Mouse (Mus musculus) heart, postnatal 4 days (tissue): ENCODE data around the gene Arhgef12. TPM values are rescaled to one million over a fixed set of nuclear protein-coding genes. Genes with fewer than 3 reads are reported as not detected.
"Not testable (repeated sequence)": the region's sequence is repeated elsewhere in the genome, so short reads cannot be mapped to it uniquely, and the experiment has no call there.

ENCODE experiments used
- DNase-seq: peaks from one replicate; pipeline ENCODE4 v3.0.0; 2021
- total RNA-seq, 2 experiments: library from RNA; stranded (reverse); gene quantifications; 2 replicates each; pipeline ENCODE4 v1.2.3; 2021

The Arhgef12 gene
- total RNA-seq, 2 experiments from 2014 or later = 139 to 150 TPM

DNA sequence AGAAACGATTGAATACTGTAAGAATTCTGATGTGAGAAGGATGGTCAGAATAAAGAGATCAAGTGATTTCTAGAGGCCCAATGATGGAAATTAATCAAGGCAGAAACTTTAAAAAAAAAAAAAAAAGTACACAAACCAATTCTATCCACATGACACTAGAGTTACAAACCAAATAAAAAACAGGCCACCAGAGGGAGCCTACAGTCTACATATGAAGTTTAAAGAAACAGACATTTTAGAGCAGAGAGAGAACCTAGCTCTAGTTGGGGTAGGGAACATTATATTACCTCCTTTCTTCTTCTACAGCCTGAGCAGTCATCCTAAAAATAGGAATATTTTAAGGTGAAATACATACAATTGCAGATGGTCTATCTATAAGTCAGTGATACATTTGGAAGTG, 107.0 kb downstream of the Arhgef12 start:
- peak; percentile 61 for DNase-seq

DNA sequence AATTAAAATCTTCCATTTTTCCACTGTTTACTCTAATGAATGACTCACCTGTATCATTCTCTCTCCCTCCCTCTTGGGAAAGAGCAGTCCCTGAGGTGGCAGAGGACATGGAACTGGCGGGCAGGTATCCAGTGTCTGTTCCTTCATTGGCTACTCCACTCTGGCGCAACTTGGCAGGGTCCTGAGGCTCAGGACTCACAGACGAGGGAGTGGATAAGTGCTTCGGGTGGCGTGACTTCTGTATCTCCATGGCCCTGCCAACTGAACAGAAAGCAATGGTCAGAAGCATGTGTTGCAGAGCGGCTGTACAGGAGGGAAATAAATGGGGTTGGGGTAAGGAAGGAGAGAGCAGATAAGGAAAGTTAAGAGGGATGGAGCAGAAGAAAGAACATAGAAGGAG, 109.5 kb downstream of the Arhgef12 start:
- no peak for DNase-seq

DNA sequence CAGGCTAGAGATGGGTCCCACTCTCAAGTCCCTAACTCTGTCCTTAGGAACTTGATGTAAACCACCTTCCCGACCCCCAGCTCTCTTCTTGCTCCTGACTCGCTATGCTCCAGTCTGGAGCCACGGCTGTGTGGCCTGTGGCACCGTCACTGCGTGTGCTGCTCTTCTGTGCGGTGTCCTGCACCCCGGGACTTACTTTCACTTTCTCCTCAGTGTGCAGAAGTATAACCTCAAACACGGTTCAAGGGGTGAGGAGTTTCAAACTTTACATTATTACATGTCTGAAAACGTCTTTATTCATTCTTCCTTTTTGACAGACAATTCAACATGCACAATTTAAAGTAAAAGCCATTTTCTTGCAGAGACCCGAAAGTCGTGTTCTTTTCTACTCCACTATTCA, 111.7 kb downstream of the Arhgef12 start:
- no peak for DNase-seq

DNA sequence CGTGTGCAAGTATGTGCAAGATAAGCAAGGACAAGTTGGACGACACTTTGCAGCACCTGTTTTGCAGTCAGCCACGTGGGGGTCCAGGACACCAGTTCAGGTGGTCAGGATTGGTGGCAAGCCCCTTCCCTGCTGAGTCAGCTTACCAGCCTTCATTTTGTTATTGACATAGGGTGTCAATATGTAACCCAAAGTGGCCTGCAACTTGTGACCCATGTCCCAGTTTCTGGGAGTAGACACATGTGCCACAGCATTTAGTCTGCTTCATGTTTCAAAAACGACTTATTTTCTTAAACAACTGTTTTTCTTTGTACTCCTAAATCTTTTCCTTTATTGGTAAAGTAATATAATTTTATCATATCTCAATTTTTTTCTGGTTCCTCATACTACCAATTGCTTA, 112.3 kb downstream of the Arhgef12 start:
- no peak for DNase-seq

DNA sequence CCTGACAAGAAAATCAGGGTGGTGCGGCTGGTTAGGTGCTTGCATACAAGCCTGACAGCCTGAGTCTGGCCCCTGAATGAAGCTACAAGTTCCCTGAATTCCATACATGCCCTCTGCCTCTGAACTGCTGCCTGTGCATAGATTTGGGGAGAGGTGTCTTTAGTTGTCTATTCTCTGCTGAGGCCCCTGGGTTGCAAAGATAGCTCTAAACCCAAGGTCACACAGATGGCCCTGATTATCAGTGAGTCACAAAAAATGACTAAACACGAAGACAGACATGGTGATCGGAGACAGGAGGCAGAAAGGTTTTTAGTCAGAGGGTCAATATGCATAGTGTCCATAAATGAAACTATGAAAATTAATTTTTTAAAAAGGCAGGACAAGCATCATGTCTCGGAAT, 113.4 kb downstream of the Arhgef12 start:
- no peak for DNase-seq

DNA sequence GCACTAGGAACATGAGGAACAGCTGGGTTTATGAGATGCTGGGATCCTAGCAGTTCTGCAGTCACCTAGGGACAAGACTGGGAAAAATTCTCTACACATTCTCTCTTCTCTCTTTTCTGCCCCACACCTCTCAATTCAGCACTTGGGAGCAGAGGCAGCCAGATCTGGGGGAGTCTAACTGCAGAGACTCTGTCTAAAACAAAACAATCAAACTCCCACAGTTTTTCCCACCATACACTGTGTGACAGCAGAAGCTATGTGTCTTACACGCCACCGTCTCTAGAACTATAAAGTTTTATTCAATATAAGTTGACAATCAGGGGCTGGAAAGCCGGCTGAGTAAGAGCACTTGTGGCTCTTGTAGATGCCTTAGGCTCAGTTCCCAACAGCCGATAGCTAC, 119.1 kb downstream of the Arhgef12 start:
- DNase-seq = no peak

DNA sequence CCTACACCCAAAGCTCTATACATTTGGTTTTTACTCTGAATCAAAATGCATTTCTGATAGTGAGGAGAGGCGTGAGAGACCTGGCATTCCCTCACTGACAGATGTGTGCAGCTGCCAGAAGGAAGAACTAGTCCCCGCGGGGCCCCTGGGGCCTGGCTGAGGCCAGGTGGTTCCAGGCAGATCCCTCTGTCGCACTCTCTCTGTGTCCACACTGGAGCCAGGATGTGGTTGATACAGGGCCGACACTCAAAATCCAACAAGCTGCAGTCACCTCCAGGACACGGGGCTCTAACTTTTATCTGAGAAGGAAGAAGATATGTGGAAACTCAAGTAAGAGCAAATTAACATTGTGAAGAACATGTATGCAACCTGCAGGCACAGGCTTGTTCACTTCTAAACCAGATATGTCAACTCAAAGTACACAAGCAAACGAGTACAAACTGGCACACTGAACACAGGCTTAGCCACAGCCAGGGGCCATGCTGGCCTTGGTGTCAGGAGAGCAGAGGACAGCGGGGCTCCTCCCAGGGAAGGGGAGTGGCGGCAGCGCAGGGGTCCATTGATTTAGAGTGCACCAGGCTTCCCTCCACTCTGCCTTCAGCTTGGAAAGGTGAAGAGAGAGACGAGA, 138.0 kb downstream of the Arhgef12 start:
- no peak for DNase-seq

DNA sequence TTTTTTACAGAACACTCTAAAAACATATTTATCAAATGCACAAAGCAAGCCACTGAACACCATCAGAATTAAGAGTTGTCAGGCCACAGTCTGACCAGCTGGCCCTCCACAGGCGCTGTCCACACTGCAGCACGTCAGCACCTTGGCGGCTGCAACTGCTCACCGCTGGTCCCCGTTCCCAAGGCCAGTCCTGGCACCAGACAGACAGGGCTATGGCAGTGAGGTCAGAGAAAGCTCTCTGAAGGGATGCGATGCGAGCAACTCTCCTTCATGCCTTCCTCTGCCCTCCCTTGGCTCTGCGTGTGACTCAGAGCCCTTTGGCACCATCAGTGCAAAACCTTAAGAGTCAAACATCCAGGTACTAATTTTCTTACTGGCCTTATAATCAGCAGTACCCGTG, 139.3 kb downstream of the Arhgef12 start:
- peak; percentile 43 for DNase-seq

DNA sequence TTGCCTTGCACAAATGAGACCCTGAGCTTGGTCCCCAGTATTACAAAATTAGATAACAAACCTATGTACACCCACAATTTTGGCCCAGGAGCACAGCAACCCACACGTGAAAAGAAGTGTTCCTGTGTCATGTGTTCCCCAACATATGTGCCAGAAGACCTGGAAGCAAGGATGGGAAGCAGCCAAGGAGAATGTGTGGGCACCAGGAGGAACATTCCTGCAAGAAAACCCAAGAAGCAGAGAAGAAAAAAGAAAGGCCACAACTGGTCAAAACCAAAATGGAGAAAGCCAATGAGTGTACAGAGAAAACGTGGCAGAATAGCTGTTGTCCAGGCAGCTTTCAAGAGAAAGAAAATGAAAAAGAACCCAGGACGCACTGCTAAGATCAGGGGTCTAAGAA, 142.2 kb downstream of the Arhgef12 start:
- DNase-seq = not testable (repeated sequence)

DNA sequence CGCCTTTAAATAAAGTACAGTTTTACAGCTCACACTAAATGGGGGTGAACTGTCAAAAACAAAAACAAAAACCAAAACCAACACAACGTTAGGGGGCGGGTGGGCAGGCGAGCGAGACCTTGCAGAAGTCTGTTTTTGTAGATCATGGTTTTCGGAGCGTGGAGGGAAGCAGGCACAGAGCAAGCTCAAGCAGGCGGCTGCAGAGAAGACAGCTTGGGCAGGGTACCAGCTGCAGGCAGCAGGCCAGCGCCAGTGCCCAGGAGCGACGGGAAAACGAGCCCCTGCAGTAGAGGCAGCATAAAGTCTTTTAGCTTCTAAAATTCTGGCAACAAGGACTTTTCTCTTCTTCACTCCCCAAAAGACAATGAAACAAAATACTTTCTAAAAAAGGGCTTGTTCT, 142.7 kb downstream of the Arhgef12 start:
- no peak for DNase-seq

DNA sequence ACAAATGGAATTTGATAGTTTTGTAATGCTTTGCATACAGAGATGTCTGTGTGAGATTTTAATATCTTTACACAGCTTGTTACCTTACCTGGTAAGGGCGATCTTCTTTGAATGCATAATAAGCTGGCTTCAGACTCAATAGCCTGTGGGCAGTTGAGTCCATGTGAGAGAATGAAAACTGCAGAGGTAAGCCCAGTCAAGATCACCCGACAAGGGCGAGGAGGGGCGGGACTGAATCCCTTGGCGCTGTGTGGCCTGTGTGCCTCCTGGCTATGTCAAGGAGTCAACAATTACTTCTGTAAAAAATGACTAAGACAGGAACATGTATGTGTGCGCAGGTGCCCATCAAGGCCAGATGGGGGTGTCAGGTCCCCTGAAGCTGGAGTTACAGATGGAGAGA, 144.5 kb downstream of the Arhgef12 start:
- DNase-seq = no peak

DNA sequence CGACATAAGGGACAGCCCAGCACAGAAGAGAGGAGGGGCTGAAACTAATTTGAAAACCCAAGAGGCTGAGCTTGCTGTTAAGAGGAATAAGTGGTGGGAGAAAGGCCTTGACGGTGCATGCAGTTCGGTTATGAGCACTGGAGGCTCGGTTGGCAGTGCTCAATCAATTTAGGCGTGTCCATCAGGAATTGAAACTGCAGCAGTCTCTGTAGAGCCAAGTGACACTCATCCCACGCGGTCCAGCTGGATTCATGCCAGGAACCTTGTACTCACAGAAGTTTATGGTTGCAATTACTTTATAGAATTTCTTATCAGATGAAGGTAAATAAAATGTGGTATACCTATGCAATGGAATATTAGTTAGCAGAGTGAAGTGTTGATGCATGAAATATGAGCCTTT, 148.6 kb downstream of the Arhgef12 start:
- no peak for DNase-seq

DNA sequence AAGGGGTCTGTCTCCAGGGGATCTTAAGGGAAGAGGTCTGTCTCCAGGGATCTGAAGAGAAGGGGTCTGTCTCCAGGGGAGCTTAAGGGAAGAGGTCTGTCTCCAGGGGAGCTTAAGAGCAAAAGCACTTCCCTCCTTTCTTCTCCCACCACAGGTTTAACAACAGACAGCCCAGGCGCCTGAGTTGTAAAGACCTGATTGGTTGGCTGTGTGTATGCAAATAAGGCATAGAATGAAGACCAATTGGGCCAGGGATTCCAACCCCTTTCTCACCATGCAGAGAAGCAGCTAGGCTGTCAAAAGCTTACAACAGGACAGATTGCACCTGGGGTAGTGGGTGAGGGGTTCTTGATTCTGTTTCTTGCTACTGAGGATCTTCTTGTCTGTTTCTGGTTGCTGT, 158.7 kb downstream of the Arhgef12 start:
- DNase-seq = no peak

DNA sequence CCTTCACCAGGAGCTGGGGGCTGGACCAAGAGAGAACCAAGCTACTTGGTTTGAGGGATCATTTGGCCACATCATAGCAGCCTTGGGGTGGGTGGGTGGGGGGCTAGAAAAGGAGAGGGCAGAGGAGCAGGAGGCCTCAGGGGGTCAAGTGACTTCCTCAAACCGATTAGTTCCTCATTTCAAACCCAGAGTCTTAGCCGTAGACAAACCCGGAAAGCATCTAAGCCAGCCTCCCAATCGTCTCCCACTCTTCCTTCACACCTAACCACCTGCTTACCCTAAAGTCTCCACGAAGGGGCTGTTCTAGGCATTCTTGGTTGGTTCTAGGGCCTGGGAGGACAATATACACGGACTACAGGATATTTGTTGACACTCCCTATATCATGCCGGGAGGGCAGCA, 161.9 kb downstream of the Arhgef12 start:
- no peak for DNase-seq

DNA sequence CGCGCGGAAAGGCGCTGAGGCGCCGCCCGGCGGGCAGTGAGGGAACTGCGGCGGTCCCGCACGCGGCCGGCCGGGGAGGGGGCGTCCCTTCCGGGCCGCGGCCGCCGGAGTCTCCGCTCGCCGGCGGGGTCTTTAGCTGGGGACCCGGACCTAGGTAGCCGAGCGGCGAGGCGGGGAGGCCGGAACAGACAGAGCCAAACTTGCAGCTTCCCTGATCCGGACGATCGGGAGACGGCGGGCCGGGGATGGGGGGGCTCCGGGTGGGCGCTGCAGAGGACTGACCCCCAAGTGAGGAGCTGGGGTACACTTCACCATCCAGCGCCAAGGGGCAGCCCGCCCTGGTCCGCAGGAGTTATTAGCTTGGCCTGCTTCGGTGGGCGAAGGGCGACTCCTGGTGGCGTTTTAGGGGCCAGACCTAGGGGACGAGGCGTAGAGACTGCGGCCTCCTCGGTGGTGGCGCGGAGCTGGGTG, 162.5 kb downstream of the Arhgef12 start:
- DNase-seq = peak; percentile 92

DNA sequence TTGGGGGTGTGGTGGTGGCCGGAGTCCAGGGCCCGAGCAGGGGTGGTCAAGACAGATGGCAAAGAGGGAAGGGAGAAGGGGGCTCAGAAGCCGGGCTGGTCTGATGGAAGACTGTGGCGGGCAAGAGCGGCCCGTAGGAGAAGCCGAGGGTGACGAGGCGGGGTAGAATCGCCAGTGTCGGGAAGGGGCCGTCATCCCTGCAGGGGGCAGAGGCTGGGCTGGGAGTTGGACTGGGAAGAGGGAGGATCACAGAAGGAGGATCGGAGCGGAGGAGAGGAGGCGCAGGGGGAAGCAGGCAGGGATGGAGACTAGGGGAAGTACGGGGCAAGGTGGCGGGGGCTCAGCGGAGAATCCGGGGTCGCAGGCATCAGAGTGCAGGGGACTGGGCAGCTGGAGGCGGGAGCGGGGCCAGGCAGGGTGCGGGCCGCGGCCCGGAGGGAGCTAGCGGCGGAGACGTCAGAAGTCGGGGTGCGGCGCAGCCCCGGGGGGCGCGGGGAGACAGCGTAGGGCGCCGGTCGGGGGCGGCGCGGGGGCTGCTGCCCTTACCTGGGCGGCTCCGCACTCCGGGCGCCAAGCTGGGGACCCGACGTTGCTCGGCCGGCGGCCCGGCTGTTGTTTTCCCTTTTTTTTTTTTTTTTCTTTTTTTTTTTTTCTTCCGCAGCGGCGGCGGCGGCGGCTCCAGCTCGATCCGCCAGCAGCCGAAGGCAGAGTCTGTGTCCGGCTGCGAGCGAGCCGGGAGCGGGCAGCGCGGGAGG, 163.1 kb downstream of the Arhgef12 start, which contains the start of gene Grik4:
Gene Grik4 (minus strand): TSS at position 713 of the 755 bp plus-strand sequence.
- peak; percentile 14 for DNase-seq

DNA sequence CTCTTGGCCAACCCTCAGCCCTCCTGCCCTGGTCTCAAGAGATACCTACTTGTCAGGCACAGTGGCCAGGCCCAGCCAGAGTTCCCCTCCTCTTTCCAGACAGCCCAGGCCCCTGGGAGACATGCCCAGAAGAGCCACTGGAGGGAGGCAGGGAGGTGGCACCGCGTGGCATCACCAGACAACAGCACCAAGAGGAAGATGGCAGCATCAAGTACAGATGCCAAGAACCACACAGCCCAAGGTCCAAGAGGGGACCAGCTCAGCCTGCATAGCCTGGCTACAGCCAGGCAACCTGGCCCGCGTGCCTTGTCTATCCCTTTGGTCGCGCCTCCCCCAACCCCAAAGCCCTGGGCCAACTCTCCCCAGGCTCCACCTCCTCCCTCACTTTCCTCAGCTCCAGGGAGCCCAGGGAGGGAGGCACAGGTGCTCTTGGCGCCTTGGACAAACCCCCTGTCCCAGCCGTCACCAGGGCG, 163.9 kb downstream of the Arhgef12 start:
- peak; percentile 13 for DNase-seq

DNA sequence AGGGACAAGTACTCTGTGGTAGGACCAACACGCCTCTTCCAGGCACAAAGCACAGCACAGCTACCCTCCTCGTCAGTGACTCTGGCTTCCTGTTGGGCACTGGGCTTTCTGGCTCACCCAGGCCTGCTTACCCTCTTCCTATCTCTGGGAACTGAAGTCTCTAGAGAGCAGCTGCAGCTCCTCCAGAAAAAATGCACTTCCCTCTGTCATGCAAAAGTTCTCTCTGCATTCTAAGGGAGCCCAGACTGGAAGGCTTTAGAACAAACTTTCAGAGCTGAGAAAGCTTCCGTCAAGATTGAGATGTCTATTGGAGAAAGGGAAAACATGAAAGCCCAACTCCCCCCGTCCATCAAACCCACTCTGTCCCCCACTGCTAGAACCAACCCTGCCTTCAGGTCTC, 164.9 kb downstream of the Arhgef12 start:
- no peak for DNase-seq

DNA sequence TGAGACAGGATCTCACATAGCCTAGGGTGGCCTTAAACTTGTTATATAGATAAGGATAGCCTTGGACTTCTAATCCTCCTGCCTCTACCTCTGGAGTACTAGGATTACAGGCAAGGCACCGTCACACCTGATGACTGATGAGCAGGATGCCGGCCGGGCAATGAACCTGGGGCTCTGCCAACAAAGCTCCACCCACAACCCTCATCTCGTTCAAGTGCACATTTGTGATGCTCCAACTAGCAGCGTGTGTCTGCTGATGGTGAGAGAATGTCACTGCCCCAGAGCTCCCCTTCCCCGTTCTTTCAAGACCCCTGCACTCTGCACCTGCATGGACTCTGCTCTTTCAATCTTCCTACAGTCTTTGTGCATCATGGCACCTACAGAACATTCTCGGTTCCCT, 174.9 kb downstream of the Arhgef12 start:
- no peak for DNase-seq

DNA sequence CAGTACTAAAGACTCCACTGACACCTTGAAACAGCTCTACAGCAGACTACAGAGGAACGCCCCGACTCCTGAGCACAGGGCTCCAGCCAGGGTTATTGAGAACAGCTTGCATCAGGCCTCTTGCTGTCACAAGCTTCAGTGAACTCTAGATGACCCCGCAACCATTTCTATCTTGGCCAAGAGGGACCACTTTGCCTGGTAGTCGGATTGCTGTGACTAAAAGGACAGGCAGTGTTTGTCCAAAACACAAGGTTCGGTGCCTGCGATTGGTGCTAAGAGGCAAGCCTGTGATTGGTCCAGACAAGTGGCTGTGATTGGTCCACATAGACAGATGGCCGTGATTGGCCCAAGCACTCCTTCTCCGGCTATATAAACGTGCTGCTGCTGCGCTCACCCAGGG, 179.5 kb downstream of the Arhgef12 start:
- DNase-seq = no peak

DNA sequence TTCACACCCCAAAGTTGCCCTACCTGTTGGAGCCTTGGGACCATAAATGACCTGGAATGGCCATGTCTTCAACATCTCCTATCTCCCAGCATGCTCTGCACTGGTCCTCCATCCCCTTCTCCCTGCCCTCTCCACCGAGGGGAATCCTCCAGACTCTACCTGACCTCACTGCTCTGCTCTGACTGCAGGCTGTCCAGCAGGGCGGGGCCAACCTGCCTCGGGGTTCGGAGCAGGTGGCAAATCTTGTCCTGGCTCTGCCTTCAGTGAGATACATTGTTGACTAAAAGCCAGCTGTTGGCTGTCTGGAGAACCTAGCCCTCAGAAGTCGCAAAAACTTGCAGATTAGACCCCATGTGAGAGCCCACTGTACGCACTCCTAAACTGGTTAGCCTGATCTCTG, 180.5 kb downstream of the Arhgef12 start:
- no peak for DNase-seq

DNA sequence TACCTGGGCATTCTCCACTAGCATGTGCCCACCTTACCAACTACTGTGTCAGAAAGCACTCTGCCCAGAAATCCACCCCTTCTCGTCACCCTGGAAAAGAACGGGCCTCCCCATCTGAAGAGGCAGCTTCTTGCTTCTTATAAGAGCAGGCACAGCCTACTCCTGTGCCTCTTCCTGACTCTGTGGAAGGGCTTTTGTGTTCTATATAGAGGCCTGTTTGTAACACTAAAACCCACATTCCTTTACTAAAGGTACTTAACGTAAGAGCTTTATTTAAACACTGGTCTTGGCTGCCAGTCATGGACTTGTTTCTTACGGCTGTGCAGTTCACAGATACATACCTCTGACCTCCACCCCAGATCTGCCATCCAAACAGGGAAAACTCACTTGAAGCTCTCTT, 185.2 kb downstream of the Arhgef12 start:
- DNase-seq = no peak

DNA sequence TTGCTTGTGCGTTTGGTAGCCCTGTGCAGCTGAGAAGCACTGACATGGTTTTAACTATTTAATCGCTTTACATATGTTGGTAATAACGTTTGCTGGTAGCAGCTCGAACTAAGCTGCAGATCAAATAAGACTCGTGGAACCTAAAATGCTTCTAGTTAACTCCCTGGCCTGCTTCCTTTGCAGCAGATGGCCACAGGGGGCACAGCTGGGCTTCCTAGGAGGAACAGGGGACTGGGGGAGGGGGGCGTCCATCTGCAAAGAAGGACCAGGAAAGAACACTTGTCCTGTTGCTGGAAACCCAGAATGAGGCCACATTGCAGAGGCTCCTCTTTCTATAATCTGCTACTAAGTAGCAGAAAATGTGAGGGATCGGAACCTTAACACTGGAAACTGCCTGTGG, 186.8 kb downstream of the Arhgef12 start:
- no peak for DNase-seq

DNA sequence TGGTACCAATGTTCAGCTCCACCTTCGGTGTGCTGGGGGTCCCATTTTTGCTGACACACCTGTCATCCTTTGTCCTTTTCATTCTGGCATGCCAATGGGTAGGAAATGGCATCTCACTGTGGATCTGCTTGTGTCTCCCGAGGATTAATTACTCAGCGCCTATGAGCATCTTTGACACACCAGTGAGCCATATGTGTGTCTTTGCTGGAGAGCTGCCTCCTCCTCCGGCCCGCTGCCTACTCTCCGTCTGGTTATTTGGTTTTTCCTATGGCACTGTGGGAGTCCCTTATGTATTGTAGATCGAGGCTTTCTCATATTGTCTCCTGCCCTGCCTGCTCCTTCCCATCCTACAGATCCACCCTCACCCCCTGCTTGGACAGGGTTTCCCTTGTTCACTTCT, 189.1 kb downstream of the Arhgef12 start:
- DNase-seq = no peak
